Mouse (Mus musculus): ENCODE measurements at regions not wholly inside any gene's neighbourhood (a gene's known extent, or its start where the extent isn't known, plus 50 kb on each side); places are given as distances from the start of the nearest gene placed in this dataset.

GRCm38 (mm10) chr7:137748936-137749335 is 311.5 kb downstream of the Glrx3 start:
- DNase-seq (ENCODE audit: low spot score in 2 of 2), result no peak

GRCm38 (mm10) chr7:137750741-137751140 is 313.3 kb downstream of the Glrx3 start:
- no peak for DNase-seq (ENCODE audit: low spot score in 2 of 2)

- DNase-seq (ENCODE audit: low spot score in 2 of 2), result no peak
Measured at GRCm38 (mm10) chr7:137751151-137751859, 313.9 kb downstream of the Glrx3 start.

GRCm38 (mm10) chr7:137765961-137766360 is 328.5 kb downstream of the Glrx3 start:
- no peak for DNase-seq (ENCODE audit: low spot score in 2 of 2)

GRCm38 (mm10) chr7:137766721-137767120 is 329.3 kb downstream of the Glrx3 start:
- no peak for DNase-seq (ENCODE audit: low spot score in 2 of 2)

GRCm38 (mm10) chr7:137773051-137773964 is 335.9 kb downstream of the Glrx3 start:
- DNase-seq (ENCODE audit: low spot score in 2 of 2), result no peak

GRCm38 (mm10) chr7:137773965-137774310 is 336.5 kb downstream of the Glrx3 start:
- no peak for DNase-seq (ENCODE audit: low spot score in 2 of 2)

GRCm38 (mm10) chr7:137783954-137784353 is 346.5 kb downstream of the Glrx3 start:
- DNase-seq (ENCODE audit: low spot score in 2 of 2), result peak in 1 of 2 experiments; percentile 13

- DNase-seq (ENCODE audit: low spot score in 2 of 2), result peak in 1 of 2 experiments; percentile 5
Measured at GRCm38 (mm10) chr7:137805361-137805760, 367.9 kb downstream of the Glrx3 start.

GRCm38 (mm10) chr7:137812839-137813238 is 375.4 kb downstream of the Glrx3 start:
- peak in 1 of 2 experiments; percentile 34 for DNase-seq (ENCODE audit: low spot score in 2 of 2)

- no peak for DNase-seq (ENCODE audit: low spot score in 2 of 2)
Measured at GRCm38 (mm10) chr7:137840520-137840919, 403.1 kb downstream of the Glrx3 start.

- no peak for DNase-seq (ENCODE audit: low spot score in 2 of 2)
Measured at GRCm38 (mm10) chr7:137841044-137841443, 403.6 kb downstream of the Glrx3 start.

- no peak for DNase-seq (ENCODE audit: low spot score in 2 of 2)
Measured at GRCm38 (mm10) chr7:137841456-137842100, 404.2 kb downstream of the Glrx3 start.

- DNase-seq (ENCODE audit: low spot score in 2 of 2), result no peak
Measured at GRCm38 (mm10) chr7:137847856-137848255, 410.4 kb downstream of the Glrx3 start.

- no peak for DNase-seq (ENCODE audit: low spot score in 2 of 2)
Measured at GRCm38 (mm10) chr7:137851061-137851460, 413.6 kb downstream of the Glrx3 start.

- no peak for DNase-seq (ENCODE audit: low spot score in 2 of 2)
Measured at GRCm38 (mm10) chr7:137859681-137860080, 422.3 kb downstream of the Glrx3 start.

- DNase-seq (ENCODE audit: low spot score in 2 of 2), result no peak
Measured at GRCm38 (mm10) chr7:137860520-137860919, 423.1 kb downstream of the Glrx3 start.

- DNase-seq (ENCODE audit: low spot score in 2 of 2), result no peak
Measured at GRCm38 (mm10) chr7:137864912-137865311, 427.5 kb downstream of the Glrx3 start.

GRCm38 (mm10) chr7:137865457-137865856 is 428.0 kb downstream of the Glrx3 start:
- DNase-seq (ENCODE audit: low spot score in 2 of 2), result no peak

- DNase-seq (ENCODE audit: low spot score in 2 of 2), result no peak
Measured at GRCm38 (mm10) chr7:137866880-137867279, 429.5 kb downstream of the Glrx3 start.

GRCm38 (mm10) chr7:137868501-137868900 is 431.1 kb downstream of the Glrx3 start:
- no peak for DNase-seq (ENCODE audit: low spot score in 2 of 2)

- DNase-seq (ENCODE audit: low spot score in 2 of 2), result no peak
Measured at GRCm38 (mm10) chr7:137875306-137875705, 437.9 kb downstream of the Glrx3 start.

Data from left cerebral cortex, adult 9 months (tissue).